Mouse (Mus musculus) layer of hippocampus, postnatal 25 days (tissue): ENCODE results near the gene Tagln3. TPM values are rescaled to one million over a fixed set of nuclear protein-coding genes. Genes with fewer than 3 reads are reported as not detected.

Experiments used
- DNase-seq, 2 experiments: peaks; one replicate each; pipeline ENCODE4 v3.0.0; 2022; ENCODE audit warnings: mixed read lengths in 2 of 2, low spot score in 1 of 2; ENCODE audit errors: extremely low spot score in 1 of 2
- total RNA-seq, 2 experiments: library from RNA; stranded (reverse); gene quantifications; 2 replicates each; pipeline ENCODE4 v1.2.3; 2021

Gene Tagln3
- total RNA-seq, result 100 to 1,000 TPM; 259 to 275 TPM

GRCm38 (mm10) chr16:45724061-45724741, at the start of gene Tagln3:
Gene Tagln3 (minus strand): TSS chr16:45724608.
- DNase-seq, result peak; percentile 55 to 74

- no peak for DNase-seq
Observed at GRCm38 (mm10) chr16:45770914-45771313, 46.5 kb upstream of the Tagln3 start.

GRCm38 (mm10) chr16:45767853-45768640, 43.6 kb upstream of the Tagln3 start:
- DNase-seq, result no peak

- no peak for DNase-seq
Observed at GRCm38 (mm10) chr16:45767434-45767833, 43.0 kb upstream of the Tagln3 start.

GRCm38 (mm10) chr16:45765801-45766494, 41.5 kb upstream of the Tagln3 start:
- DNase-seq, result no peak

- DNase-seq, result no peak
Observed at GRCm38 (mm10) chr16:45765102-45765501, 40.7 kb upstream of the Tagln3 start.

- DNase-seq, result no peak
Observed at GRCm38 (mm10) chr16:45762859-45763505, 38.6 kb upstream of the Tagln3 start.

GRCm38 (mm10) chr16:45761425-45761824, 37.0 kb upstream of the Tagln3 start:
- DNase-seq, result no peak

GRCm38 (mm10) chr16:45758726-45759269, 34.4 kb upstream of the Tagln3 start:
- DNase-seq, result no peak

GRCm38 (mm10) chr16:45757421-45758078, 33.1 kb upstream of the Tagln3 start:
- DNase-seq, result no peak

- peak in 1 of 2 experiments; percentile 27 for DNase-seq
Observed at GRCm38 (mm10) chr16:45756855-45757254, 32.4 kb upstream of the Tagln3 start.

- no peak for DNase-seq
Observed at GRCm38 (mm10) chr16:45743591-45744144, 19.3 kb upstream of the Tagln3 start.

- DNase-seq, result peak; percentile 92 to 94
Observed at GRCm38 (mm10) chr16:45742615-45743476, 18.4 kb upstream of the Tagln3 start, which contains the start of gene Abhd10. Gene Abhd10 (minus strand): TSS chr16:45742955.

- no peak for DNase-seq
Observed at GRCm38 (mm10) chr16:45737880-45738279, 13.5 kb upstream of the Tagln3 start.

GRCm38 (mm10) chr16:45736724-45737123, 12.3 kb upstream of the Tagln3 start:
- DNase-seq, result no peak

- no peak for DNase-seq
Observed at GRCm38 (mm10) chr16:45729163-45729562, 4.8 kb upstream of the Tagln3 start.

- peak; percentile 26 to 47 for DNase-seq
Observed at GRCm38 (mm10) chr16:45724742-45725102, 314 bp upstream of the Tagln3 start.

GRCm38 (mm10) chr16:45723172-45723901, 1.1 kb downstream of the Tagln3 start:
- DNase-seq, result peak in 1 of 2 experiments; percentile 16
